Mouse (Mus musculus): ENCODE measurements around the gene Acot12. TPM values are rescaled to one million over a fixed set of nuclear protein-coding genes. Genes with fewer than 3 reads are reported as not detected.
A peak's percentile ranks its signal among the peaks of the same experiment; 100 is the strongest.

The Acot12 gene
- polyA plus RNA-seq, 1 experiment from 2014 or later, result 0.40 TPM

DNA sequence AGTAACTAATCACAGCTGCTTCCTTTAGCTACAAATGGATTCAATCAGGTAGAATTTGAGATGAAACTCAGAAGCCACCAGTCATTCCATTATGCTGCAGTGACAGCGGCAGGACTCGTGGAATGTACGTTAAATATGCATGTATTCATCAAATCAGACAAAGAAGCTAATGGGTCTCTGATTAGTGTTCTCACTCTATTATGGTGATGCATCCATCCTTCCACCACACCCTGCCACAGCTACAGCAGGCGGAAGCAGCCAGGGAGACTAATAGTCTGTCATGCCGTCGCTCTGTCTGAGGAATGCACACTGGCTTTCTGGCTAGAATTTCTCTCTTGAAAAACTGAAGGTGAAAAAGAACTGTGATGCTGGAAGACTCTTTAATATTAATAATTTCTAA lies 54.7 kb downstream of the Acot12 start:
- H3K4me1 ChIP-seq (ENCODE audit: control insufficient read depth, insufficient read depth, low read length), result no peaks in the 10 kb centered on the region
- no peak overlapping the region for H3K9ac ChIP-seq (ENCODE audit: low read depth, low read length)
- no peak for ATAC-seq (ENCODE audit: low read depth)
- H3K9me3 ChIP-seq (ENCODE audit: control insufficient read depth, low read length), result no peaks in the 10 kb centered on the region
- no peak for DNase-seq (ENCODE audit: low spot score)
- peaks cover 66% of the 10 kb centered on the region for H3K36me3 ChIP-seq (ENCODE audit: control insufficient read depth, insufficient read depth, low read length)
- 79% methylated on average over 6 of the region's 6 CpGs for WGBS
- no peaks in the 10 kb centered on the region for H3K27me3 ChIP-seq (replicated peaks; ENCODE audit: control insufficient read depth, insufficient read depth, low read length)
- no peak overlapping the region for H3K27ac ChIP-seq (replicated peaks; ENCODE audit: low read depth, low read length)
- no peak overlapping the region for H3K4me2 ChIP-seq (ENCODE audit: low read depth, low read length)
- no peak overlapping the region for H3K4me3 ChIP-seq (ENCODE audit: low read depth, low read length)

DNA sequence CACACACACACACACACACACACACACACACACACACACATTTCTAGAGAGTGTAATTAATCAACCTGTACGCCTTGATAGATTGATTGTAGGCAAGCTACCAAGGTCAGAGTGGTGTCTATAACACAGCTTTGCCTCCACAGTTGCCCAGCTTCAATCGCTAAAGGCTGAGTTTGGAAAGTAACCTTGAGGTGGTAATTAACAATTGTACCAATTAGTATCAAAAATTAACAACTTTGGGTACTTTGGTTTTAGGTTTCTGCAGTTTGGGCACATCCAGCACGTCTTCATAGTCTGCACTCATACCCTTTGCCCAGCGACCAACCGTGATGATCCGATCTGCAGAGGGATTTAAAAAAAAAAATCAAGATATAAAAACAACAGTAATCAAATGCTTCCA lies 55.6 kb downstream of the Acot12 start:
- no peaks in the 10 kb centered on the region for H3K4me1 ChIP-seq (ENCODE audit: control insufficient read depth, insufficient read depth, low read length)
- H3K27me3 ChIP-seq (replicated peaks; ENCODE audit: control insufficient read depth, insufficient read depth, low read length), result no peaks in the 10 kb centered on the region
- WGBS, result 93% methylated on average over 6 of the region's 6 CpGs
- H3K9me3 ChIP-seq (ENCODE audit: control insufficient read depth, low read length), result no peaks in the 10 kb centered on the region
- no peak overlapping the region for H3K4me3 ChIP-seq (ENCODE audit: low read depth, low read length)
- DNase-seq (ENCODE audit: low spot score), result no peak
- H3K27ac ChIP-seq (replicated peaks; ENCODE audit: low read depth, low read length), result no peak overlapping the region
- ATAC-seq (ENCODE audit: low read depth), result no peak
- H3K36me3 ChIP-seq (ENCODE audit: control insufficient read depth, insufficient read depth, low read length), result peaks cover 73% of the 10 kb centered on the region
- H3K9ac ChIP-seq (ENCODE audit: low read depth, low read length), result no peak overlapping the region
- H3K4me2 ChIP-seq (ENCODE audit: low read depth, low read length), result no peak overlapping the region

DNA sequence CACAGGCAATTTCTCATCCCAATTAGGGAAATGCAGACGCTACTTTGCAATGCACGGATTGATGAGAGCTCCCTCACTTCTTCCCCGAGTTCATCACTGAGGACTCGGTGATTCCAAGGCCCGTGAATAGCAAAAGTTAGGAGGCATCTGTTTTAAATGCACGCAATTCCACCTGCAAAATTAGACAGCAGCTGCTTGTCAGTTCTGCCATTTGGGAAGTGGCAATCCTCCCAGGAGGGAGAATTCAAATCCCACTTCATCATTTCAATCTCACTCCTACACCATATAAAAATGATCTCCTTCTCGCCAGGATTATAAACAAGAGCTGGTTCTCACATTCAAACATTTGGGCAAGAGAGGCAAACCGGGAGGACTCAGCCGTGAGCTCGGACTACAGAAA lies 56.1 kb downstream of the Acot12 start:
- Histone ChIP-seq H3K27me3 (replicated peaks; ENCODE audit: control insufficient read depth, insufficient read depth, low read length) (no peaks in the 10 kb centered on the region), H3K36me3 (ENCODE audit: control insufficient read depth, insufficient read depth, low read length) (peaks cover 73% of the 10 kb centered on the region), H3K4me3 (ENCODE audit: low read depth, low read length) (no peak overlapping the region), H3K9ac (ENCODE audit: low read depth, low read length) (no peak overlapping the region), H3K4me2 (ENCODE audit: low read depth, low read length) (no peak overlapping the region), H3K9me3 (ENCODE audit: control insufficient read depth, low read length) (no peaks in the 10 kb centered on the region), H3K27ac (replicated peaks; ENCODE audit: low read depth, low read length) (no peak overlapping the region), H3K4me1 (ENCODE audit: control insufficient read depth, insufficient read depth, low read length) (no peaks in the 10 kb centered on the region)
- 88% methylated on average over 10 of the region's 10 CpGs for WGBS
- DNase-seq (ENCODE audit: low spot score), result no peak
- ATAC-seq (ENCODE audit: low read depth), result no peak

DNA sequence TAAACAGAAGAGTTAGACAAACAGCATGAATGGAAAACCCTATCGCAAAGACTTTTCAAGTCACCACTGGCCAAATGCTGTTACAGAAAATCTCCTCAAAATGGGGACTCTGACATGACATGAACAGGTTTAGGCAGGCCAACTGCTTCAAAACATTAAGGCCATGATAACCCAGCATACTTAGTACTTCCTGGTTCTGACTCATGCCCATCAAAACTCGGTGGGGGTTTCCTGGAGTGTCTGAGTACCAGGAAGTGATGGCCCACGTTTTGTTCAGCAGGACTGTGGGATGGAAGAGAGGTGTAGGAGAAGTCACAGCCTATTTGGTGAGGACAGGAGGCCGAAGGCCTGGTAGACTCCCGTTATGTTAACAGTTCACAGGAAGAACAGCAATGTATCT lies 60.4 kb downstream of the Acot12 start:
- WGBS, result 84% methylated on average over 5 of the region's 5 CpGs
- H3K4me2 ChIP-seq (ENCODE audit: low read depth, low read length), result no peak overlapping the region
- no peaks in the 10 kb centered on the region for H3K9me3 ChIP-seq (ENCODE audit: control insufficient read depth, low read length)
- no peaks in the 10 kb centered on the region for H3K27me3 ChIP-seq (replicated peaks; ENCODE audit: control insufficient read depth, insufficient read depth, low read length)
- no peak for DNase-seq (ENCODE audit: low spot score)
- no peak for ATAC-seq (ENCODE audit: low read depth)
- H3K4me3 ChIP-seq (ENCODE audit: low read depth, low read length), result no peak overlapping the region
- no peaks in the 10 kb centered on the region for H3K4me1 ChIP-seq (ENCODE audit: control insufficient read depth, insufficient read depth, low read length)
- H3K27ac ChIP-seq (replicated peaks; ENCODE audit: low read depth, low read length), result no peak overlapping the region
- H3K36me3 ChIP-seq (ENCODE audit: control insufficient read depth, insufficient read depth, low read length), result peaks cover 67% of the 10 kb centered on the region
- no peak overlapping the region for H3K9ac ChIP-seq (ENCODE audit: low read depth, low read length)

DNA sequence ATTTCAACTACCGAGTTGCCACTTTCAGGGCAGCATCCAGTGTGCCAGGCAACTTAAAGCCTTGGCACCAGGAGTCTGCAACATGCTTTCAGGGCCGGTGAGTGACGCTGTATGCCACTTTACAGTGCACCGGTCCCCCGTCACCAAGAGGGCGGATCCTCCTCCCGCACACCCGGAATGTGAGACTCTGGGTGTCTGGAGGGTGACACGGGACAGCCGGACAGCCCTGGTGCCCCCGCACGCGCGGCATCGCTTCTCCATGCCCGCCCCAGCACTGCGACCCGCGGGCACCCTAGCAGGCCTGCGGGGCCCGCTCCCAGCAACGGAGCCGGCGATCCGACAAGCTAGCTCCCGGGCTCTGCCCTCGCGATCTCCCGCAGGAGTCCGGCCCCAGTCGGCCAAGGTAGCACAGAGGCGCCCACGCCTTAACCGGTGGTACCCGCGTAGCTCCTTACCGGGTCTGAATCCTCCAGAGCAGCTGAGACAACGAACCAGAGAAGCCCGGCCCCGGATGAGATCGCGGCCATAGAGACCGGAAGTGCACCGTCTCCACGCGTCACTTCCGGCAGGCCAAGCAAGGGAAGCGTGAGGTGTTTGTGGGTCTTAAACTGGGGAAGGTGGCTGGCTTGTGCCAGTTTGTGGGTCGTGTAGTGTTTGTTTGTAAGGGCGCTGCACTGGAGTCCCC lies 66.0 kb downstream of the Acot12 start, which contains the start of gene Zcchc9:
Gene Zcchc9 (minus strand): TSS at position 551 of the 685 bp plus-strand sequence.
- Histone ChIP-seq H3K36me3 (ENCODE audit: control insufficient read depth, insufficient read depth, low read length) (peaks cover 19% of the 10 kb centered on the region), H3K9me3 (ENCODE audit: control insufficient read depth, low read length) (no peaks in the 10 kb centered on the region), H3K4me2 (ENCODE audit: low read depth, low read length) (peak within 1 kb of the TSS; percentile 69), H3K9ac (ENCODE audit: low read depth, low read length) (peak within 1 kb of the TSS; percentile 92), H3K4me1 (ENCODE audit: control insufficient read depth, insufficient read depth, low read length) (no peaks in the 10 kb centered on the region), H3K27ac (replicated peaks; ENCODE audit: low read depth, low read length) (peak within 1 kb of the TSS; percentile 91), H3K27me3 (replicated peaks; ENCODE audit: control insufficient read depth, insufficient read depth, low read length) (no peaks in the 10 kb centered on the region), H3K4me3 (ENCODE audit: low read depth, low read length) (peak within 1 kb of the TSS; percentile 94)
- peak; percentile 99 for ATAC-seq (ENCODE audit: low read depth)
- under 1% methylated on average over 24 of the region's 50 CpGs for WGBS
- peak; percentile 95 for DNase-seq (ENCODE audit: low spot score)

DNA sequence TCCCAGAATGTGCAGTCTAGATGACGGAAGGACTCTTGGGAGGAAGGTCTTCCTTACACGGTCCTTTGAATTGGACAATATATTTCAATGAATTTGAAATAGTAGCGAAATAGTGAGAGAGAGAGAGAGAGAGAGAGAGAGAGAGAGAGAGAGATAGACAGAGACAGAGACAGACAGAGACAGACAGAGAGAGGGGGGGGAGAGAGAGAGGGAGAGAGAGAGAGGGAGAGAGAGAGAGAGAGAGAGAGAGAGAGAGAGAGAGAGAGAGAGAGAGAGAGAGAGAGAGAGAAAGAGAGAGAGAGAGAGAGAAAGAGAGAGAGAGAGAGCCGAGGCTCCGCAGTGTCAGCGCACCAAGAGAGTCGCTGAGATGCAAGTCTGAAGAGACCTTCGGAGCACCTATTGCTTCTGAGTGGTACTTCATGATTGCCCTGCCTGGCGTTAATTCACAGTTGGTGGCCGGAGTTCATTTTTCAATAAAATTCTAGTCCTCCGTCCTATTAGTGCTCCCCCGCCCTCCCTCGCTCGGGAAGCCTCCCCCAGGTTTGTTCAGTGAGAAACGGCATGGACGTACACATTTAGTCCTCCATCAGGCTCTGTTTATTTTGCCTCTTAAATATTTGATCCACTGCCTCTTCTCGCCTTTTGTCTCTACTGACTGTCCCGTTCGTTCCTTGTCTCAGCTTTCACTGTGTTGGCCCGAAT lies 66.7 kb downstream of the Acot12 start:
- WGBS, result 33% methylated on average over 19 of the region's 20 CpGs
- no peak for ATAC-seq (ENCODE audit: low read depth)
- H3K4me1 ChIP-seq (ENCODE audit: control insufficient read depth, insufficient read depth, low read length), result no peaks in the 10 kb centered on the region
- peak overlapping the region; percentile 94 for H3K4me3 ChIP-seq (ENCODE audit: low read depth, low read length)
- peak overlapping the region; percentile 91 for H3K27ac ChIP-seq (replicated peaks; ENCODE audit: low read depth, low read length)
- peak overlapping the region; percentile 92 for H3K9ac ChIP-seq (ENCODE audit: low read depth, low read length)
- peak; percentile 31 for DNase-seq (ENCODE audit: low spot score)
- peaks cover 19% of the 10 kb centered on the region for H3K36me3 ChIP-seq (ENCODE audit: control insufficient read depth, insufficient read depth, low read length)
- H3K4me2 ChIP-seq (ENCODE audit: low read depth, low read length), result peak overlapping the region; percentile 69
- no peaks in the 10 kb centered on the region for H3K9me3 ChIP-seq (ENCODE audit: control insufficient read depth, low read length)
- H3K27me3 ChIP-seq (replicated peaks; ENCODE audit: control insufficient read depth, insufficient read depth, low read length), result no peaks in the 10 kb centered on the region

DNA sequence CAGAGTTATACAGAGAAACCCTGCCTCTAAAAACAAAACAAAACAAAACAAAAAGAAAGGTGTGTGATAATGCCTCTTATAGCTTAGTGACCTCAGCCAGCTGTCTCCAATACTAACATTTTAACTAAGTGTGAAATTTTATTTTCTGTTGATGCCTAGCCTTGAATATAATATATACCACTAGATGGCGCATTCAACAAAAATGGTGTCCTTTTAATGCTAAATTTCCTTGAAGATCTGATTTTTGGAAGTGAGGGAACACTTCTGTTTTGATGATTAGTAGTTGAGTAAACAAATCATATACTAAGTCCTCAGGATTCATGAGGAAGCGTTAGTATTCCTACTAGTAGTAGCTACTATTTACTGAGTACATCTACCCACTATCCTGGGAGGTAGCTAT lies 68.2 kb downstream of the Acot12 start:
- peaks cover 7% of the 10 kb centered on the region for H3K9me3 ChIP-seq (ENCODE audit: control insufficient read depth, low read length)
- H3K4me1 ChIP-seq (ENCODE audit: control insufficient read depth, insufficient read depth, low read length), result no peaks in the 10 kb centered on the region
- DNase-seq (ENCODE audit: low spot score) (peak; percentile 17), ATAC-seq (ENCODE audit: low read depth) (no peak)
- H3K27ac ChIP-seq (replicated peaks; ENCODE audit: low read depth, low read length), result no peak overlapping the region
- peaks cover 15% of the 10 kb centered on the region for H3K36me3 ChIP-seq (ENCODE audit: control insufficient read depth, insufficient read depth, low read length)
- H3K4me3 ChIP-seq (ENCODE audit: low read depth, low read length), result no peak overlapping the region
- no peaks in the 10 kb centered on the region for H3K27me3 ChIP-seq (replicated peaks; ENCODE audit: control insufficient read depth, insufficient read depth, low read length)
- no peak overlapping the region for H3K9ac ChIP-seq (ENCODE audit: low read depth, low read length)
- 40% methylated on average over 2 of the region's 2 CpGs for WGBS
- no peak overlapping the region for H3K4me2 ChIP-seq (ENCODE audit: low read depth, low read length)

DNA sequence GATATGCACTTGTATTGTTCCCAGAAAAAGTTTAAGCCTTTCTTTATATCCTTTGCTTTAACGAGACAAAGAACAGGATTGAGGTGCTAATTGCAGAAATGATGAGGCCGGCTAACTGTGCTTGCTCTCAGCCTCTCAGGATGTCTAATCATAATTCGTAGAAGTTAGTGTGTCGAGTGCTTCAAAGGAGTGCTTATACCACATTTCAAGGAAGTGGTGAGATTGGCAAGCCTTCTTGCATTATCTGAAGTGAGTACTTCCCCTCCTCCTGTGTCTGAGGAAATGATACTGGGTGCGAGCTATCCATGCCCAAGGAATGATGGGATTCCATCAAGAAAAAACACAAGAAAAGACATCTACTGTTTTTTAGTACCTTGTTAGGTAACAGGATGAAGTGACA lies 73.4 kb downstream of the Acot12 start:
- Histone ChIP-seq H3K4me2 (ENCODE audit: low read depth, low read length) (no peak overlapping the region), H3K27ac (replicated peaks; ENCODE audit: low read depth, low read length) (no peak overlapping the region), H3K4me1 (ENCODE audit: control insufficient read depth, insufficient read depth, low read length) (no peaks in the 10 kb centered on the region), H3K9me3 (ENCODE audit: control insufficient read depth, low read length) (peaks cover 12% of the 10 kb centered on the region), H3K4me3 (ENCODE audit: low read depth, low read length) (no peak overlapping the region), H3K27me3 (replicated peaks; ENCODE audit: control insufficient read depth, insufficient read depth, low read length) (no peaks in the 10 kb centered on the region), H3K9ac (ENCODE audit: low read depth, low read length) (no peak overlapping the region), H3K36me3 (ENCODE audit: control insufficient read depth, insufficient read depth, low read length) (no peaks in the 10 kb centered on the region)
- WGBS, result 94% methylated on average over 5 of the region's 5 CpGs
- ATAC-seq (ENCODE audit: low read depth) (no peak), DNase-seq (ENCODE audit: low spot score) (no peak)

DNA sequence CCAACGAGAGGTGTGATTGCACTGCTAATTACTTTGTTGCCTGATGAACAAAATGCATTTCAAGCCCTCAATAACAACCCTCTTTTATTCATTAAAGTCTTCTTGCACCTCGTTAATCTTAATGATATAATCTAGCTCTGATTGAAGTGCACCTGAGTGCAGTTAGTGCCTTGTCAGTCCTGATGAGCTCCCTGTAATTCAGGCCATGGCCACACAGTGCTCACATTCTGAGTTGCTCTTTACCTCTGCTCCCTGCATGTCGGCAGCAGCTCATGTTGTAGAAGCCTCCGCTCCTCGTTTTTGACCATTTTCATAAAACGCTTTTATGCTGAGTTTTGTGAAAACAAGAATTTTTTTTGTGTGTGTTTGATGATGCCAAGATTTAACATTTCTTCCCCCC lies 82.4 kb downstream of the Acot12 start:
- no peaks in the 10 kb centered on the region for H3K4me1 ChIP-seq (ENCODE audit: control insufficient read depth, insufficient read depth, low read length)
- H3K9ac ChIP-seq (ENCODE audit: low read depth, low read length), result no peak overlapping the region
- no peak overlapping the region for H3K27ac ChIP-seq (replicated peaks; ENCODE audit: low read depth, low read length)
- no peak for DNase-seq (ENCODE audit: low spot score)
- H3K4me2 ChIP-seq (ENCODE audit: low read depth, low read length), result no peak overlapping the region
- H3K27me3 ChIP-seq (replicated peaks; ENCODE audit: control insufficient read depth, insufficient read depth, low read length), result no peaks in the 10 kb centered on the region
- ATAC-seq (ENCODE audit: low read depth), result no peak
- no peaks in the 10 kb centered on the region for H3K36me3 ChIP-seq (ENCODE audit: control insufficient read depth, insufficient read depth, low read length)
- no peak overlapping the region for H3K4me3 ChIP-seq (ENCODE audit: low read depth, low read length)
- H3K9me3 ChIP-seq (ENCODE audit: control insufficient read depth, low read length), result no peaks in the 10 kb centered on the region
- 59% methylated on average over 6 of the region's 6 CpGs for WGBS

Measured in embryonic facial prominence, embryonic 14.5 days (tissue).